Mouse (Mus musculus) liver, embryonic 13.5 days (tissue): Measurements from ENCODE around the gene Insr. TPM values are rescaled to one million over a fixed set of nuclear protein-coding genes. Genes with fewer than 3 reads are reported as not detected.
"Not testable (repeated sequence)": the region's sequence is repeated elsewhere in the genome, so short reads cannot be mapped to it uniquely, and the experiment has no call there.

Experiments used
- ATAC-seq: fragments of 200-750 bp; cut with Nextera tagmentation; 2 replicates; pipeline ENCODE4 v1.8.0; 2017; ENCODE audit warnings: low read depth, mild to moderate bottlenecking, moderate number of reproducible peaks, moderate library complexity
- DNase-seq: peaks from one replicate; pipeline ENCODE4 v3.0.0; 2022
- H3K27ac ChIP-seq: fragments of 300-500 bp; sonication (generic); 2 replicates; pipeline ENCODE4 v1.5.1; 2015; ENCODE audit warnings: moderate library complexity, mild to moderate bottlenecking, inconsistent platforms
- H3K27me3 ChIP-seq: fragments of 300-500 bp; sonication (generic); 2 replicates; pipeline ENCODE4 v1.6.1; 2015; ENCODE audit warnings: mild to moderate bottlenecking, inconsistent platforms
- H3K36me3 ChIP-seq: fragments of 300-500 bp; sonication (generic); 2 replicates; pipeline ENCODE4 v1.6.1; 2015; ENCODE audit warnings: mild to moderate bottlenecking, inconsistent platforms
- H3K4me1 ChIP-seq: fragments of 300-500 bp; sonication (generic); replicated peaks from 2 replicates; pipeline ENCODE4 v1.6.1; 2015; ENCODE audit warnings: inconsistent platforms
- H3K4me2 ChIP-seq: fragments of 300-500 bp; sonication (generic); 2 replicates; pipeline ENCODE4 v1.6.1; 2015; ENCODE audit warnings: inconsistent platforms, mild to moderate bottlenecking, moderate library complexity
- H3K4me3 ChIP-seq: fragments of 300-500 bp; sonication (generic); replicated peaks from 2 replicates; pipeline ENCODE4 v1.5.1; 2015; ENCODE audit warnings: mild to moderate bottlenecking, inconsistent platforms
- H3K9ac ChIP-seq: fragments of 300-500 bp; sonication (generic); 2 replicates; pipeline ENCODE4 v1.6.1; 2015; ENCODE audit warnings: mild to moderate bottlenecking, inconsistent platforms
- H3K9me3 ChIP-seq: fragments of 300-500 bp; sonication (generic); replicated peaks from 2 replicates; pipeline ENCODE4 v1.6.1; 2016; ENCODE audit warnings: inconsistent platforms
- WGBS: fragments of 180-500 bp; shearing (Covaris S2); methylation state at CpG from one replicate; pipeline ENCODE4 v1.1.7; 2015; ENCODE audit not compliant: insufficient replicate concordance; 5-methylcytosine and 5-hydroxymethylcytosine counted together
- microRNA-seq: library from miRNA; unstranded; fragments of <30 nt; microRNA quantifications from one replicate; pipeline ENCODE4, GENCODE M21; 2016
- polyA plus RNA-seq: library from polyadenylated mRNA; unstranded; fragments of >200 nt; fragmentation: Nextera tagmentation; extraction: Ambion mirVana; gene quantifications from 2 replicates; pipeline ENCODE4 v1.2.1, GENCODE M21; 2015

The Insr gene
- polyA plus RNA-seq, 1 experiment from 2014 or later, result 12.8 TPM

- no peaks in the 10 kb centered on the region for H3K9me3 ChIP-seq
- H3K36me3 ChIP-seq, result peaks cover 62% of the 10 kb centered on the region
- H3K4me1 ChIP-seq, result no peaks in the 10 kb centered on the region
- ATAC-seq, result no peak
- H3K4me3 ChIP-seq, result no peak overlapping the region
- WGBS, result 45% methylated on average over 1 of the region's 1 CpGs
- no peak overlapping the region for H3K9ac ChIP-seq
- H3K4me2 ChIP-seq, result no peak overlapping the region
- H3K27ac ChIP-seq, result no peak overlapping the region
- no peaks in the 10 kb centered on the region for H3K27me3 ChIP-seq
- DNase-seq, result no peak
Observed at GRCm38 (mm10) chr8:3187456-3187855, 92.0 kb downstream of the Insr start.

GRCm38 (mm10) chr8:3179930-3180329, 99.5 kb downstream of the Insr start:
- Histone ChIP-seq H3K4me2 (no peak overlapping the region), H3K27me3 (no peaks in the 10 kb centered on the region), H3K9me3 (no peaks in the 10 kb centered on the region), H3K27ac (no peak overlapping the region), H3K9ac (no peak overlapping the region), H3K4me1 (no peaks in the 10 kb centered on the region), H3K36me3 (peaks cover 35% of the 10 kb centered on the region), H3K4me3 (no peak overlapping the region)
- WGBS, result 67% methylated on average over 1 of the region's 1 CpGs
- ATAC-seq (no peak), DNase-seq (no peak)

- DNase-seq (no peak), ATAC-seq (no peak)
- no peak overlapping the region for H3K4me3 ChIP-seq
- H3K27me3 ChIP-seq, result no peaks in the 10 kb centered on the region
- H3K4me2 ChIP-seq, result no peak overlapping the region
- H3K9ac ChIP-seq, result no peak overlapping the region
- no peak overlapping the region for H3K27ac ChIP-seq
- no peaks in the 10 kb centered on the region for H3K9me3 ChIP-seq
- no peaks in the 10 kb centered on the region for H3K4me1 ChIP-seq
- WGBS, result 89% methylated on average over 4 of the region's 4 CpGs
- H3K36me3 ChIP-seq, result peaks cover 40% of the 10 kb centered on the region
Observed at GRCm38 (mm10) chr8:3177440-3177839, 102.0 kb downstream of the Insr start.

GRCm38 (mm10) chr8:3172246-3172645, 107.2 kb downstream of the Insr start:
- 58% methylated on average over 1 of the region's 1 CpGs for WGBS
- no peak overlapping the region for H3K4me2 ChIP-seq
- DNase-seq, result no peak
- no peaks in the 10 kb centered on the region for H3K4me1 ChIP-seq
- ATAC-seq, result no peak
- H3K27ac ChIP-seq, result no peak overlapping the region
- no peak overlapping the region for H3K4me3 ChIP-seq
- H3K36me3 ChIP-seq, result peaks cover 71% of the 10 kb centered on the region
- H3K9me3 ChIP-seq, result no peaks in the 10 kb centered on the region
- no peaks in the 10 kb centered on the region for H3K27me3 ChIP-seq
- no peak overlapping the region for H3K9ac ChIP-seq

- H3K4me2 ChIP-seq, result no peak overlapping the region
- H3K4me1 ChIP-seq, result no peaks in the 10 kb centered on the region
- no peak overlapping the region for H3K27ac ChIP-seq
- no peaks in the 10 kb centered on the region for H3K27me3 ChIP-seq
- no peaks in the 10 kb centered on the region for H3K36me3 ChIP-seq
- H3K9me3 ChIP-seq, result no peaks in the 10 kb centered on the region
- 34% methylated on average over 1 of the region's 1 CpGs for WGBS
- no peak overlapping the region for H3K4me3 ChIP-seq
- no peak for ATAC-seq
- no peak overlapping the region for H3K9ac ChIP-seq
- DNase-seq, result no peak
Observed at GRCm38 (mm10) chr8:3146506-3146905, 132.9 kb downstream of the Insr start.

- not testable (repeated sequence) for H3K9me3 ChIP-seq, H3K4me3 ChIP-seq, H3K27ac ChIP-seq, H3K27me3 ChIP-seq, H3K9ac ChIP-seq, DNase-seq, H3K4me2 ChIP-seq, ATAC-seq, H3K36me3 ChIP-seq, H3K4me1 ChIP-seq
- WGBS, result 62% methylated on average over 5 of the region's 5 CpGs
Observed at GRCm38 (mm10) chr8:3100416-3100815, 179.0 kb downstream of the Insr start.

Small RNA genes within 50 kb of the gene (microRNA-seq; reads per million reads assigned to microRNA genes)
- gene Gm25775, result not detected

Other genes starting within 250 kb of the Insr start
- gene A430078G23Rik, start 73.8 kb upstream of the Insr start, polyA plus RNA-seq, result 0.53 and 0.62 TPM in 2 replicates
- 2.2 and 2.3 TPM in 2 replicates for gene Arhgef18, start 113.4 kb upstream of the Insr start, polyA plus RNA-seq
- gene Pex11g, start 188.1 kb upstream of the Insr start, polyA plus RNA-seq, result 3.6 and 4.8 TPM in 2 replicates
- gene Tex45, start 191.2 kb upstream of the Insr start, polyA plus RNA-seq, result not detected in 2 replicates
- 4.4 and 5.2 TPM in 2 replicates for gene Zfp358, start 213.5 kb upstream of the Insr start, polyA plus RNA-seq
- 19.8 and 19.9 TPM in 2 replicates for gene Mcoln1, start 220.8 kb upstream of the Insr start, polyA plus RNA-seq
- 10.6 and 12.4 TPM in 2 replicates for gene Pnpla6, start 235.8 kb upstream of the Insr start, polyA plus RNA-seq